Mouse (Mus musculus) liver, adult 2 months (tissue): Measurements from ENCODE around the gene Slc22a15.

ENCODE experiments used
- CTCF ChIP-seq: fragments of 200-500 bp; IDR thresholded peaks from 2 replicates; pipeline ENCODE4 v1.5.1; 2011; ENCODE audit warnings: low read depth, low read length, control low read depth
- POLR2A ChIP-seq: fragments of 200-500 bp; IDR thresholded peaks from 2 replicates; pipeline ENCODE4 v1.6.1; 2011; ENCODE audit warnings: low read length, control low read depth; ENCODE audit not compliant: insufficient read depth; ENCODE audit errors: extremely low read depth

DNA sequence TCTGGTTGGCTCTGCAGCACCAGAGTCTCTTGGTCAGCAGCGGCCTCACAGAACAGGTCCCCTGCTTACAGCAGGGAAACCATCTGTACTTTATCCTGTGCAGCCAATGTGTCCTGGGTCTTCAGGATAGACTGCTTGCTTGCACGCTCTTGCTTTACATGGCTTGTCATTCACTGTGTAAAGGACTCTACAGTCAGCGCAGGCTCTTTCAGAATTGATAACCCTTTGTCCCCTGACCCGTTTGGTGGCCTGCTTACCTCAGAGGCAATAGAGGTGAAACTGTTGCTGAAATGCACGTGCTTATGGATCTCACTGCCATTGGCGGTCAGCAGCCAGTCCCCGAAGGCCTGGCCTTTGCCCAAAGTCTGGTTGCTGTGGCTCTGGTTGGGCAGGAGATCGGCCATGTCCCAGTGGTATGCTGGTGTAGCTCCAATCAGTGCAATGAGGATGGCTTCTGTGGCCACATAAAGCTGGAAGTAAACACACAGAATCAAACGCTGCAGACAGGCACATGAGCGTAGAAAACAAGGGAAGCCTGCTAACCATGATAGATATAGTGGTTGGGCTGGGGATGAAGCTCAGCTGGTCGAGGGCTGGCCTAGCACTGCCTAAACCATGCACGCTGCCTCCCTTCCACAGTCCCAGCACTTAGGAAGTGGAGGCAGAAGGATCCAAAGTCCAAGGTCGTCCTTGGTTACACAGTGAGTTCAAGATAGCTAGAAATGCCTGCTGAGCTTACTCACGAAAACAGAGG is 9.0 kb downstream of the Slc22a15 start:
- TF ChIP-seq POLR2A (no peak; the same call in 1 of the 2 replicates), CTCF (no peak)
